Mouse (Mus musculus) G1E (cell line): Measurements from ENCODE around the gene Akr1cl.

ENCODE experiments used
- CTCF ChIP-seq: IDR thresholded peaks from 2 replicates; pipeline ENCODE4 v1.5.1; 2012; ENCODE audit warnings: low read depth, low read length, inconsistent platforms, mixed read lengths
- GATA1 ChIP-seq: IDR thresholded peaks from 2 replicates; pipeline ENCODE4 v1.6.1; 2012; ENCODE audit warnings: borderline replicate concordance, low read length, inconsistent platforms, mixed read lengths
- POLR2AphosphoS5 ChIP-seq: IDR thresholded peaks from 2 replicates; pipeline ENCODE4 v1.6.1; 2012; ENCODE audit warnings: low read depth, low read length, inconsistent platforms; ENCODE audit not compliant: insufficient replicate concordance
- TAL1 ChIP-seq: conservative IDR thresholded peaks from 2 replicates; pipeline ENCODE4 v1.6.1; 2012; ENCODE audit warnings: low read depth, low read length, inconsistent platforms, mixed read lengths

DNA sequence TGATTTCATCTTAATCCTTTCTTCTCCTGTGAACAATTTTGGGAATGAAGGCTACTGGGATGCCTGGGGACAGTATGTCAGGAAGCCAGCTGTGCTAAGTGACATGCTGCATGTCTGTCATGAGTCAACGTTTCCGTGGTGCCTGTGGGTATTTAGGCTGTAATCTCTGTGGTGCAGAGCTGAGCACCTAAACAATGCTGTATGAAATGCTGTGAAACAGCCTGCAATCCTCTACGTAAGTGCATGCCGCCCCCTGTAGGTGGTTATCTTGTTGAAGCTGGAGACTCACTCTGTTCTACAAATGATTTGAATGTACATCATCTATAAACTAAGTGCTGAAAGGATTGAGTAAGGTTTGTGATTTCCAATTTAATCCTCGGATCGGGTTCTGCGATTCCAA lies 46.4 kb downstream of the Akr1cl start:
- TF ChIP-seq GATA1 (no peak), CTCF (no peak), POLR2AphosphoS5 (no peak), TAL1 (no peak)
